Mouse (Mus musculus) liver, postnatal 0 days (tissue): ENCODE results near the gene Mrpl48.

ENCODE experiments used
- CTCF ChIP-seq: sonication (generic); IDR thresholded peaks from 2 replicates; pipeline ENCODE4 v1.5.1; 2016; ENCODE audit warnings: antibody characterized with exemption, low read depth
- EP300 ChIP-seq: IDR thresholded peaks from 2 replicates; pipeline ENCODE4 v1.6.1; 2016; ENCODE audit warnings: antibody characterized with exemption, low read depth, mild to moderate bottlenecking

GRCm38 (mm10) chr7:100654441-100654840 lies 46.3 kb upstream of the Mrpl48 start:
- TF ChIP-seq CTCF: no peak
- TF ChIP-seq EP300: no peak
